Mouse (Mus musculus) CH12.LX (cell line): ENCODE measurements at regions not wholly inside any gene's neighbourhood (a gene's known extent, or its start where the extent isn't known, plus 50 kb on each side); places are given as distances from the start of the nearest gene placed in this dataset.

ENCODE experiments used
- CTCF ChIP-seq, 2 experiments: IDR thresholded peaks in 1 of 2; conservative IDR thresholded peaks in 1 of 2; 2 replicates each; pipeline ENCODE4 v1.5.1; 2011 to 2012; ENCODE audit warnings: low read depth in 2 of 2, low read length in 2 of 2, improper control_type of control experiment in 1 of 2, inconsistent platforms in 1 of 2, mild to moderate bottlenecking in 1 of 2, moderate library complexity in 1 of 2
- EP300 ChIP-seq: IDR thresholded peaks from 2 replicates; pipeline ENCODE4 v1.6.1; 2011; ENCODE audit warnings: low read length, improper control_type of control experiment
- HCFC1 ChIP-seq: IDR thresholded peaks from 2 replicates; pipeline ENCODE4 v1.6.1; 2012; ENCODE audit warnings: low read depth, mild to moderate bottlenecking, inconsistent platforms, low read length, improper control_type of control experiment
- IRF4 ChIP-seq: IDR thresholded peaks from 2 replicates; pipeline ENCODE4 v1.6.1; 2014; ENCODE audit warnings: low read depth, mild to moderate bottlenecking, inconsistent platforms, low read length, improper control_type of control experiment
- MAFK ChIP-seq: IDR thresholded peaks from 2 replicates; pipeline ENCODE4 v1.6.1; 2011; ENCODE audit warnings: low read length, improper control_type of control experiment; ENCODE audit not compliant: insufficient replicate concordance
- MEF2A ChIP-seq: IDR thresholded peaks from 2 replicates; pipeline ENCODE4 v1.6.1; 2014; ENCODE audit warnings: low read depth, mild to moderate bottlenecking, inconsistent platforms, low read length, improper control_type of control experiment, borderline replicate concordance
- PAX5 ChIP-seq: IDR thresholded peaks from 2 replicates; pipeline ENCODE4 v1.6.1; 2012; ENCODE audit warnings: low read length, inconsistent platforms, mixed read lengths
- POLR2A ChIP-seq: IDR thresholded peaks from 2 replicates; pipeline ENCODE4 v1.6.1; 2011; ENCODE audit warnings: low read depth, mild to moderate bottlenecking, improper control_type of control experiment, low read length
- SIN3A ChIP-seq: IDR thresholded peaks from 2 replicates; pipeline ENCODE4 v1.6.1; 2012; ENCODE audit warnings: low read length, improper control_type of control experiment, inconsistent platforms
- USF2 ChIP-seq: conservative IDR thresholded peaks from 2 replicates; pipeline ENCODE4 v1.6.1; 2011; ENCODE audit warnings: low read depth, low read length, improper control_type of control experiment
- ZNF384 ChIP-seq: IDR thresholded peaks from 2 replicates; pipeline ENCODE4 v1.6.1; 2012; ENCODE audit warnings: low read depth, low read length, improper control_type of control experiment, inconsistent platforms

DNA sequence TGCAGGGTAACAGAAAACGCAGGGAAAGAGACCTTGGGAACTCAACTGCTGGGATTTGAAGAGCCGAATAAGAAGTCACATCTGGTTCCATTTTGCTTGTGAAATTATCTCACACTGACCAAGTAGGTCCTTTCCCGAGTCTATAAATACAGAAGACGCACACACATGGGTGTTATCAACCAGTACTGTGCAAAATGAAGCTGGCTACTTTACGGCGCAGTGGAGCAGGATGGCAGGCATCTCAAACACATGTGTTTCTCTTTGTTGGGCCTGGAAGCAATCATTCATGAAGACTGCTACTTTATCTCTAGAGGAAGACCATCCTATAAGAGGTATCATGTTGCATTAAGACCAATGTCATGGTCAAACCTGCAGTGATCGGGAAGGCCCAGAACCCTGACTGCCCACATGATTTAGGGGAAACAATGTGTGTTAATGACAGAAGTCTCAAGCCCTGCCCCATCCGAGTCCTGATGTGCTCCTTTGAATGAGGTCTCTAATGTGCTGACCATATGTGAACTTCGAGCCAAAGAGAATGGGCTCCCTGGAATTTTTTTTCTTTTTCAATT is 63.2 kb downstream of the E030025P04Rik start:
- TF ChIP-seq ZNF384 (no peak), IRF4 (no peak), POLR2A (no peak), MEF2A (no peak), PAX5 (no peak), CTCF (conservative IDR thresholded peaks at IDR 0.05 in 1 of 2, IDR thresholded peaks at IDR 0.05 in 1 of 2; ENCODE audit: low read depth in 2 of 2, low read length in 2 of 2) (no peak), USF2 (no peak), HCFC1 (no peak), SIN3A (no peak), EP300 (no peak), MAFK (no peak)
